Mouse (Mus musculus) yolk sac, embryonic 10.5 days (tissue): ENCODE measurements around the gene Mtmr2.
A peak's percentile ranks its signal among the peaks of the same experiment; 100 is the strongest.
"Not testable (repeated sequence)": the region's sequence is repeated elsewhere in the genome, so short reads cannot be mapped to it uniquely, and the experiment has no call there.

Experiments used
- DNase-seq: peaks from one replicate; pipeline ENCODE4 v3.0.0-alpha.2; 2017; ENCODE audit warnings: low spot score

Gene Mtmr2

GRCm38 (mm10) chr9:13748404-13748797, at the start of gene Mtmr2:
Gene Mtmr2 (plus strand): TSS chr9:13748410.
- no peak for DNase-seq

GRCm38 (mm10) chr9:13699061-13699780, 49.0 kb upstream of the Mtmr2 start:
- no peak for DNase-seq

- no peak for DNase-seq
Observed at GRCm38 (mm10) chr9:13699781-13700116, 48.5 kb upstream of the Mtmr2 start.

- no peak for DNase-seq
Observed at GRCm38 (mm10) chr9:13701773-13702172, 46.4 kb upstream of the Mtmr2 start.

DNA sequence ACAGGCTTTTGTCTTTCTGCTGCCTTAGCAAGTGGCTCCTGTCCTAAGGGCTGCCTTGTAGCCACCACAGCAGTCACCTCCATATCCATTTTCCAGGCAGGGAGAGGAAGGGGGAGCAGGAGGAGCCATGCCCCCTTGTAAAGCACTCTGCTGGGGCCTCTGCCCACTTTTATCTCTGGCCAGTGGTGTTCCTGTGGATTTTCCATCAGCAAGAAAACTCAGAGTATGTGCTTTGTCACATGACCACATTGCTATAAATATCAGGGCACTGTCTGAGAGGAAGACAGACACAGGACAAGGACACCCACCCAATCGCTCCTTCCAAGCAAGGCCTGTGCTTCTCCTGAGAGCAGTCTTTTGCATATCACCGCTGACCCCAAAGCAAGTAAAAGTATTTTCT, 45.1 kb upstream of the Mtmr2 start:
- no peak for DNase-seq

DNA sequence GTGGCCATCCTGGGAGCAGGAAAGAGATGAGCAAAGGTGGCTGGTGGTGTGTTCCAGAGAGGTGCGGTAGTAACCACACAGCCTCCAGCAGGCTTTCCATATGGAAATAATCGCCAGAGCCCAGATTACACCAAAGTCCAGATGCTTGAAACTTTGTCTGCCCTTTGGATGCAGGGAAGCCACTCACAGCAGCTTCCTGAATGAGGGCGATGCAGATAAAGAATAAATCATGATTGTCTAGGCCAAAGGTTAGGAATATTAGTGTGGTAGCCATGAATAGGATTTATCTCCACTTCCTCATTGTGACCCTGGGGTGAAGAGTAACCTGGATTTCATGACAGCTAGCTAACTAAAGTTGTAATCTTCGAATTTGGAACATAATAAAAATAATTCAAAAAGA, 43.3 kb upstream of the Mtmr2 start:
- no peak for DNase-seq

DNA sequence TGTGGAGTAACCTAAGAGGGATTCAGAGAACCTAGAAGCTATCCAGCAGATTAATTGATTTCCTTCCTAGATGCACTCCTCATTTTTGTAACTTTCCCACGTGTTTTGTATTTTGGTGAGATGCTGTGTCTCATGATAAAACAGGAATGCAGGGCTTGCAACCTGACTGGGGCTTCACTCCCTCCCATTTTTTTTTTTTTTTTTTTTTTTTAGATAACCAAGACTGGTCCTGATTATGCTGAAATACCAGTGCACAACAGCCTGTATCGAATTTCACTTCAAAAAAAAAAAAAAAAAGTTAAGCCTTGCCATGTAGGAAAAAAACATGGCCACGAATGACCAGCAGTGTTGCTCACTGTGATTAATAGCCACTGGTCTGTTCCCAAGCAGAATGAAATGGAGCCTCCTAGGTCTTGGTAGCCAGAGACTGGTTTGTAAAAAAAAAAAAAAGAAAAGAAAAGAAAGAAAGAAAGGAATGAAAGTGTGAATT, 41.1 kb upstream of the Mtmr2 start:
- DNase-seq = no peak

- DNase-seq = no peak
Observed at GRCm38 (mm10) chr9:13709436-13709835, 38.8 kb upstream of the Mtmr2 start.

GRCm38 (mm10) chr9:13715891-13716290, 32.3 kb upstream of the Mtmr2 start:
- not testable (repeated sequence) for DNase-seq

- DNase-seq = peak; percentile 47
Observed at GRCm38 (mm10) chr9:13716316-13717099, 31.7 kb upstream of the Mtmr2 start.

GRCm38 (mm10) chr9:13748798-13749674, 826 bp downstream of the Mtmr2 start:
- DNase-seq = peak; percentile 92

GRCm38 (mm10) chr9:13749675-13749998, 1.4 kb downstream of the Mtmr2 start:
- no peak for DNase-seq

- no peak for DNase-seq
Observed at GRCm38 (mm10) chr9:13752543-13752942, 4.3 kb downstream of the Mtmr2 start.

GRCm38 (mm10) chr9:13760430-13760829, 12.2 kb downstream of the Mtmr2 start:
- no peak for DNase-seq

DNA sequence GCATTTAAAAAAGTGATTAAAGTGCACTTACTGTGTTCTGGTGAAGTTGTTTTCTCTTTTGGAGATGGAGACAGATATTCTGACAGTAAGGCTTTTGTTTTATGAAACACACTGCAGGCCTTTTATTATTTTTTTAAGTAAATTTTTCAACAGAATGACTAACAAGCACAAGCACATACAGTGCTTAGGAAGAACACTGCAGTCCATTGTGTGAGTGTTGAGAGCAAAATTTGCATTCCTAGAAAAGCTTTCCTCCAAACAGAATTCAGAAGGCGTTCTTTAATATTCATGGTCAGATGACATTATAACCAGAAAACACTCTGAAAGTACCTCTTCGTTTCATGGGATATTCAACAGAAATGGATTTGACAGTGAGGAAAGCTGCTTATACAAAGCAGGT, 17.4 kb downstream of the Mtmr2 start:
- DNase-seq = no peak

DNA sequence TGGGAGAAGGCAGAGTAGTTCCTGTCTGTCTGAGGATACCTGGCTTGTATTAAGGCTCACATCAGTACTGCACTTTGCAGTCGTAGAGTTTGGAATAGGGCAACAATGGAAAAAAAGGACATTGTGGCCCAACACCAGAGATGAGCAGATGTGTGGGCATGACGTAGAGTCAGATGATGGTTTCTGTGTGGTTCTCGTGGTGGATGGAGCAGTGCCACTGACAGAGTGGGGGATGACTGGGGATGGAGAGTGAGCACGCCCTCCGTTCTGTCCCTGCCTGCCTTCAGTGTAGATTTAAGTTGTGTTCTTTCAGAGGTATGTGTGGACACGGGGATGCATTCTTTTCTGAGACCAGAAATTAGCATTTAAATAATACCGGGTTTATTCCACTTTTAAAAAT, 18.4 kb downstream of the Mtmr2 start:
- DNase-seq = no peak

DNA sequence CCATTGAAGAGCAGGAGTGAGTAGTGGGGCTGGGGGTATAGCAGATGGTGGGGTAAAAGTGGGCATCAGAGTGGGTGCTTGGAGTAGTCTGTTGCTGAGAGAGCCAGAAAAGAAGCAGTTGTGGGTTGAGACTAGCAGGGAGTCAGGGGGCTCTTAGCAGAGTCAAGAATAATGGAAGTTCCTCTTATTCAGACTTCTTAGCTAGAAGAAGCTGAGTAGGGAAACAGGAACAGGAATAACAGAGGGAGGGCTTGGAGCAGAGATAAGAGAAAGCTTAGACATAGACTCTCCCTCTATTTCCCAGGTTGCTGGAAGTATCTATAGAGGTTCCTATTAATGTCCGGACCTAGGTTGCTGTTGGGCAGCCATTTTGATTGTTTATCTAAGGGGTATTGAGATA, 26.5 kb downstream of the Mtmr2 start:
- no peak for DNase-seq

GRCm38 (mm10) chr9:13781985-13782384, 33.8 kb downstream of the Mtmr2 start:
- no peak for DNase-seq

DNA sequence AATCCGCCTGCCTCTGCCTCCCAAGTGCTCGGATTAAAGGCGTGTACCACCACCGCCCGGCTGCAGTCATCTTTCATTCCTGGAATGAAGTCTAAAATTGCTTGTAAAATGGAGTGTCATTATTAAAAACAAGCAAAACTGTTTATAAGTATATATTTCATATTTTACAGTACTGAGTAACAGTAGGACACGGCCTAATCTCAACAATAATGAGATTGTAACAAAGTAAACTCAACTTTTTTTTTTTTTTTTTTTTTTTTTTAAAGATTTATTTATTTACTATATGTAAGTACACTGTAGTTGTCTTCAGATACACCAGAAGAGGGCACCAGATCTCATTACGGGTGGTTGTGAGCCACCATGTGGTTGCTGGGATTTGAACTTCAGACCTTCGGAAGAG, 42.7 kb downstream of the Mtmr2 start:
- not testable (repeated sequence) for DNase-seq

DNA sequence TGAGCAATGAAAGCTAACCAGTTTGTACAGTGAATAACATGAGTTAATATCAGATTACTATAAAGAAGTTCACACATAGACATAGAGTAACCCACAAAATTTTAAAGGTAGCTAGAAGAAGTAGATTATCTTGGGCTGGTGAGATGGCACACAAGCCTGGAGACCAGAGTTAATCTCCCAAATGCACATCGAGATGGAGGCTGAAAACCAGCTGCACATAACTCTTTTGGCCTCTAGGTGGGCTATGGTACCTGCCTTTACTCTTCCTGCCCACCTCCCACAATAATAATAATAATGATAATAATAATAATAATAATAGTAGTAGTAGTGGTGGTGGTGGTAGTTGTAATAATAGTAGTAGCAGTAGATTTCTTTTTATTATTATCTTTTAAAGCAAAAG, 46.1 kb downstream of the Mtmr2 start:
- DNase-seq = no peak

- no peak for DNase-seq
Observed at GRCm38 (mm10) chr9:13794756-13795155, 46.5 kb downstream of the Mtmr2 start.

- DNase-seq = no peak
Observed at GRCm38 (mm10) chr9:13804480-13804879, 56.3 kb downstream of the Mtmr2 start.

- no peak for DNase-seq
Observed at GRCm38 (mm10) chr9:13806854-13807253, 58.6 kb downstream of the Mtmr2 start.
